Mouse (Mus musculus): Measurements from ENCODE around the gene Trim71.

DNA sequence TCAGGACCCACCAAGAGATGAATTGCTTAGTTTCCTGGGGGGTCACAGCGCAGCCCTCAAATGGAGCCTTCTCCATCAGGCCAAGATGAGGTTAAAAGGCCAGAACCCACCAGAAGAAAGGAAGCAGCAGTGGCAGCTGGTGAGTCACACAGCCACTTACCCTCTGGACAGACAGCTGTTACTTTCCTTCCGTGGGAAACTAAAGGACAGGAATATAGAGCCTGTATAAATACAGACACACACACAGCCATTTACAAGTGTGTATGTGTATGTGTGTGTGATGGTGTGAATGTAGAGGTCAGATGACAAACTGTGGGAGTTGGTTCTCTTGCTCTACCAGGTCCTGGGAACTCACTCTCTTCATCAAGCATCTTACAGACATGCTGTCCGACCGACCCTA, 57.6 kb downstream of the Trim71 start:
- no peak for TF ChIP-seq CTCF (IDR thresholded peaks at IDR 0.05; ENCODE audit: extremely low read depth, insufficient read length, insufficient replicate concordance, low read depth, low read length)
- TF ChIP-seq POLR2A (IDR thresholded peaks at IDR 0.05; ENCODE audit: low read depth, low read length): no peak

Measured in small intestine, adult 2 months (tissue).